Mouse (Mus musculus) midbrain, postnatal 0 days (tissue): ENCODE data around the gene Fndc11. TPM values are rescaled to one million over a fixed set of nuclear protein-coding genes. Genes with fewer than 3 reads are reported as not detected.

ENCODE experiments used
- ATAC-seq: fragments of 200-750 bp; cut with Nextera tagmentation; 2 replicates; pipeline ENCODE4 v1.8.0; 2017; ENCODE audit warnings: moderate number of reproducible peaks, mild to moderate bottlenecking, moderate TSS enrichment, moderate library complexity; ENCODE audit not compliant: low FRiP score
- DNase-seq: peaks from one replicate; pipeline ENCODE4 v3.0.0-alpha.2; 2015; ENCODE audit warnings: low spot score
- H3K27ac ChIP-seq: fragments of 300-500 bp; sonication (generic); 2 replicates; pipeline ENCODE4 v1.5.1; 2014; ENCODE audit warnings: low read depth, mild to moderate bottlenecking, low read length, mixed read lengths
- H3K27me3 ChIP-seq: fragments of 300-500 bp; sonication (generic); 2 replicates; pipeline ENCODE4 v1.6.1; 2014; ENCODE audit warnings: low read length, control low read depth, mixed read lengths; ENCODE audit not compliant: insufficient read depth
- H3K36me3 ChIP-seq: fragments of 300-500 bp; sonication (generic); 2 replicates; pipeline ENCODE4 v1.6.1; 2014; ENCODE audit warnings: low read length, control low read depth, mixed read lengths; ENCODE audit not compliant: insufficient read depth
- H3K4me1 ChIP-seq: fragments of 300-500 bp; sonication (generic); 2 replicates; pipeline ENCODE4 v1.6.1; 2014; ENCODE audit warnings: mild to moderate bottlenecking, control low read depth, antibody characterized with exemption, low read length, mixed read lengths; ENCODE audit not compliant: insufficient read depth
- H3K4me2 ChIP-seq: fragments of 300-500 bp; sonication (generic); 2 replicates; pipeline ENCODE4 v1.6.1; 2014; ENCODE audit warnings: low read depth, mild to moderate bottlenecking, low read length, mixed read lengths; ENCODE audit not compliant: poor library complexity, severe bottlenecking
- H3K4me3 ChIP-seq: fragments of 300-500 bp; sonication (generic); 2 replicates; pipeline ENCODE4 v1.5.1; 2014; ENCODE audit warnings: low read depth, mild to moderate bottlenecking, low read length, moderate library complexity
- H3K9ac ChIP-seq: fragments of 300-500 bp; sonication (generic); replicated peaks from 2 replicates; pipeline ENCODE4 v1.6.1; 2014; ENCODE audit warnings: mild to moderate bottlenecking, low read length, moderate library complexity, mixed read lengths; ENCODE audit not compliant: poor library complexity, severe bottlenecking
- H3K9me3 ChIP-seq: fragments of 300-500 bp; sonication (generic); 2 replicates; pipeline ENCODE4 v1.6.1; 2016; ENCODE audit warnings: low read length, control low read depth
- CTCF ChIP-seq: IDR thresholded peaks from 2 replicates; pipeline ENCODE4 v1.5.1; 2016; ENCODE audit warnings: antibody characterized with exemption, mild to moderate bottlenecking
- WGBS: fragments of 180-500 bp; shearing (Covaris S2); extraction: QIAGEN DNeasy Blood & Tissue Kit; methylation state at CpG from one replicate; pipeline ENCODE4 v1.1.7; 2014; 5-methylcytosine and 5-hydroxymethylcytosine counted together
- polyA plus RNA-seq: library from polyadenylated mRNA; unstranded; fragments of >200 nt; fragmentation: Nextera tagmentation; extraction: Ambion mirVana; gene quantifications from 2 replicates; pipeline ENCODE4 v1.2.1, GENCODE M21; 2015
- total RNA-seq: library from RNA; depleted of rRNA; stranded (reverse); fragments of >200 nt; gene quantifications from 2 replicates; pipeline ENCODE4 v1.2.3, GENCODE M21; 2014

The Fndc11 gene
- total and polyA plus RNA-seq, 2 experiments from 2014 or later: 0.26 to 0.55 TPM

DNA sequence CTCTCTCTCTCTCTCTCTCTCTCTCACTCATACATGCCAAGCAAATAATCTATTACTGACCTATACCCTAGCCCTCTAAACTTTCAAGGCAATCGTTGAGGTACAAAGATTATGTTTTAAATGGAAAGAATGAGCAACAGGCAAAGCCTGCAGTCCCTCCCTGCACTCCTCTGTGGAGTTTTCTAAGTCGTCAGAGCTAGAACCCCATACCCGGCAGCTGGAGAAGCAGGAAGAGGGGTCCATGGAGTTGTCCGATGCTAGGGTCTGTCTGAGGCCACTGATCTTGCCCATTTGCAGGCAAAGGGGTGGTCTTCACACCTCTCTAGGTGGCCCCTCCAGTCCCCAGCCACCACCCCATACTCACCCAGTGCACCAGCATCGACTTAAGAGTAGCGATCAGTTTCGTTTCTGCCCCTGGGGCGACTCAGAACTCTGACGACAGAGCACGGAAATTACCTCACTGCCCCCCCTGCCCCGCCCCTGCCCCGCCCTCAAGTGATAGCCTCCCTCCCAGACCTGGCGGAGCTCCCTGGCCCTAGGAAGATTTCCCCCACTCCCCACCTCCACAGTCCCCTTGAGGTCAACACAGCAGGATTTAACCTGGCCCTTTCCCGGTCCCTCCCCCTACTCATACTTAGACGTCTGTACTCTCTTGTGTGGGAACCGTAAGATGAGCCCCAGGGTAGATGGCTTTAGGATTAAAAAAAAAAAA, 21.9 kb downstream of the Fndc11 start, which contains the start of gene Helz2:
TSS of gene Helz2 (minus strand) at position 426 of the 712 bp plus-strand sequence.
- peak within 1 kb of the TSS; percentile 16 for H3K4me2 ChIP-seq
- H3K36me3 ChIP-seq: no peaks in the 10 kb centered on the region
- H3K9ac ChIP-seq: 0 out of 2 replicates have a peak within 1 kb of the TSS, but pooled peaks have one; percentile 8
- ATAC-seq (no peak), DNase-seq (no peak)
- TF ChIP-seq CTCF: no peak
- H3K27ac ChIP-seq: no peak within 1 kb of the TSS
- WGBS: 15% methylated on average over 16 of the region's 16 CpGs
- H3K27me3 ChIP-seq: no peaks in the 10 kb centered on the region
- H3K9me3 ChIP-seq: no peaks in the 10 kb centered on the region
- no peaks in the 10 kb centered on the region for H3K4me1 ChIP-seq
- H3K4me3 ChIP-seq: peak within 1 kb of the TSS; percentile 19; the same call in 1 of the 2 replicates

DNA sequence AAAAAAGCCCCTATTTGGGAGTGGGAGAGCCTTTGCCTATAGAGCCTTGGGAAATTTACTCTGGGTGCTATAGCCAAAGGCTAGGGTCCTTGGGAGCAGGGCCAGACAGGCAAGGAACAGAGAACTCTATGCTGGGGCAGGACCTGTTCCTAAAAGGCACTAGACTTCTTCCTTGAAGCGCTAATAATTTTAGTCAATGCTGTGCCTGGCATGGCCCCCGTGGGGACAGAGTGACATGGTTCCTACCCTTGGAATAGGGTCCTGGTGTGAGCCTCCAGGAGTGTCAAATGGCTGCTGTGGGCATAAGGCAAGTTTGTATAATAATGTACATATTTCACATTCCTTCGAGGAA, 22.5 kb downstream of the Fndc11 start:
- ATAC-seq: no peak
- no peaks in the 10 kb centered on the region for H3K27me3 ChIP-seq
- DNase-seq: no peak
- no peak overlapping the region for H3K4me2 ChIP-seq
- H3K4me1 ChIP-seq: no peaks in the 10 kb centered on the region
- no peak for TF ChIP-seq CTCF
- no peak overlapping the region for H3K27ac ChIP-seq
- no peaks in the 10 kb centered on the region for H3K9me3 ChIP-seq
- H3K36me3 ChIP-seq: no peaks in the 10 kb centered on the region
- H3K9ac ChIP-seq: no peak overlapping the region
- WGBS: 63% methylated on average over 3 of the region's 3 CpGs
- no peak overlapping the region for H3K4me3 ChIP-seq

DNA sequence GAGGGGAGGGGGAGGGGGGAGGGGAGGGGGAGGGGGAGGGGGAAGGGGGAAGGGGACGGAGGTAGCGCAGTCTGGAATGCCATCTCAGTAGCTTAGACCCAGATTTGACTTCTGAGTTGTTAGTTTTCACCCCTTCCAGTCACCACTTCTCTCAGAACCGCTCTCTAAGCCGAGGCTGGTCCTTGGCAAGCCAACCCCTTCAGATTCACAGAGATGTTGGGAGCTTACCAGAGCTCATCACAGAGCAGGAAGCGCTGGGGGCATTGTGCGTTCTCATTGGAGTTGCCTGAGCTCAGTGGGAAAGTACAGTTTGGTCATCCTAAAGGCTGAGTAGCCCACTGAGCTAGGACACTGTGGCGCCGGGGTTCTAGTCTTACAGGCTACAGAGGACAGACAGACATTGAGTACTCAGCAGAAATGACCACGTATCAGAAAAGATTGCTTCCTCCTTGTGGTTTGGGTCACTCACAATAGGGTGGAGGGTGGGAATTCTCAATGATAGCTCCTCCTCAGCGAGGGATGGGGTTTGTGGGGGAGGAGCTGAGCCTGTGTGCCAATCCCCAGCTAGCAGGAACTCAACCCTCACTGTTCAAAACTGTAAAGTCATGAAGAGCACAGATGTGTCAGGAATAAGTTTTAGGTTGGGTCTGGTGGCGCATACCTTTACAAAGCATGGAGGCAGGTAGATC, 24.0 kb downstream of the Fndc11 start:
- Histone ChIP-seq H3K36me3 (no peaks in the 10 kb centered on the region), H3K4me2 (no peak overlapping the region), H3K27me3 (no peaks in the 10 kb centered on the region), H3K27ac (no peak overlapping the region), H3K9me3 (no peaks in the 10 kb centered on the region), H3K9ac (no peak overlapping the region), H3K4me3 (no peak overlapping the region), H3K4me1 (no peaks in the 10 kb centered on the region)
- ATAC-seq: no peak
- TF ChIP-seq CTCF: no peak
- 37% methylated on average over 11 of the region's 11 CpGs for WGBS
- DNase-seq: no peak

DNA sequence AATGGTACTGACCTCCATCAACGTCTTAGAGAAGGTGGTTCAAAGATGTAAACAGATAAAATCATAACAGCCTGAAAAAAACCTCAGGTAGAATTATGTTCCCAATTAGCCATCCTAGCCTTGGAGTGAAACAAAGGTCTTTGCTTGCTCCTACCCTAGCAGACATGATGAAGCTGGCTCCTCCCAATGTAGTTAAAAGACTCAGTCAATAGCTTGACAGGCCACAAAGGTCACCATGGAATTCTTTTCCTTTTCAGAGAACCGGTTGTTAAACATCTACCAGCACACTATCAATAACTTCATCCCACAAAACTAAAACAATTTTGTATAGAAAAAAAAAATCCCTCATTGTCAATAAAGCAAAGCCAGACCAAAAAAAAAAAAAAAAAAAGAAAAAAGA, 25.2 kb downstream of the Fndc11 start:
- no peak for ATAC-seq

DNA sequence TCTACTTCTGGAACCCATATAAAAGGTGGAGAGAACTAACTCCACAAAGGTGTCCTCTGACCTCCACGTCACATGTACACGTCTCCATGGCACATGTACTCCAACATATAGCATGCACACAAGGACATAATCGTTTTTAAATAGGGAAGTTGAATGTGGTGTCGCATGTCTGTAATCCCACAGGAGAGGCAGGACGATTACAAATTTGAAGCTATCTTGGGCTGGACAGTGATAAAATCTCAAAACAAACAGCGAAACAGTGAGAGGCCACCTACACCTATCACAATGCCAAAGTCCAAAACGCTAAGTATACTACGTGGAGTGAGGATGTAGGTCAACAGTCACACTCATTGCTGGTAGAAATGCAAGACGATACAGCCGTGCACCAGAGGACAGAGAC, 29.4 kb downstream of the Fndc11 start:
- no peak for TF ChIP-seq CTCF
- Histone ChIP-seq H3K9me3 (no peaks in the 10 kb centered on the region), H3K27ac (no peak overlapping the region), H3K4me3 (no peak overlapping the region), H3K4me2 (no peak overlapping the region), H3K9ac (no peak overlapping the region), H3K4me1 (no peaks in the 10 kb centered on the region), H3K27me3 (no peaks in the 10 kb centered on the region), H3K36me3 (peaks cover 18% of the 10 kb centered on the region)
- WGBS: 90% methylated on average over 10 of the region's 10 CpGs
- ATAC-seq (no peak), DNase-seq (no peak)

More for the DNA sequence above, 25.2 kb downstream of the Fndc11 start:
- Histone ChIP-seq H3K4me2 (no peak overlapping the region), H3K36me3 (no peaks in the 10 kb centered on the region), H3K9ac (no peak overlapping the region), H3K27ac (no peak overlapping the region), H3K4me1 (no peaks in the 10 kb centered on the region), H3K27me3 (no peaks in the 10 kb centered on the region), H3K9me3 (no peaks in the 10 kb centered on the region), H3K4me3 (no peak overlapping the region)
- WGBS: 34% methylated on average over 2 of the region's 2 CpGs
- no peak for TF ChIP-seq CTCF
- no peak for DNase-seq

DNA sequence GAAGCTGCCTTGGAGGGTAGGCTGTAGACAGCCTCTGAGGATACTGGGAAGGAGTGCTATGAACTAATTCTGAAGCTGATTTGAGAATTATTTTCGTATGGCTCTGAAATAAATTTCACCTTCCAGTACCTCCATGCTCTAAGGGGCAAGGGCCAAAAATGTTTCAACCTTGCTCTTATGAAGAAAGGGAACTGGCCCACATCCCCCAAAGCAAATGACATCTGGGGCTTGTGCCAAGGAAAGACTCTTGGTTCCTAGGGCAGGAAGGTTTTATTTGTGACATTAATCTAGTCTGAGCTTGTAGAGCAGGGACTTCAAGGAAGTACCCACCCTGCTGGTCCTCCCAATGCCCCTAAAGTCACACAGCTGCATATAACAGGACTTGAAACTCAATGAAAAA, 32.0 kb downstream of the Fndc11 start:
- Histone ChIP-seq H3K27ac (no peak overlapping the region), H3K9ac (no peak overlapping the region), H3K4me1 (no peaks in the 10 kb centered on the region), H3K4me3 (no peak overlapping the region), H3K9me3 (no peaks in the 10 kb centered on the region), H3K27me3 (no peaks in the 10 kb centered on the region), H3K36me3 (peaks cover 39% of the 10 kb centered on the region), H3K4me2 (no peak overlapping the region)
- DNase-seq (no peak), ATAC-seq (no peak)
- WGBS: 83% methylated on average over 1 of the region's 1 CpGs
- TF ChIP-seq CTCF: no peak
